Mouse (Mus musculus) midbrain, embryonic 11.5 days (tissue): ENCODE data around the gene Carm1. TPM values are rescaled to one million over a fixed set of nuclear protein-coding genes. Genes with fewer than 3 reads are reported as not detected.

Experiments used
- ATAC-seq: fragments of 200-750 bp; cut with Nextera tagmentation; 2 replicates; pipeline ENCODE4 v1.8.0; 2017; ENCODE audit warnings: moderate TSS enrichment, moderate library complexity; ENCODE audit not compliant: low FRiP score
- DNase-seq: peaks from one replicate; pipeline ENCODE4 v3.0.0; 2015; ENCODE audit warnings: low spot score; ENCODE audit errors: missing footprints
- H3K27ac ChIP-seq: fragments of 300-500 bp; sonication (generic); 2 replicates; pipeline ENCODE4 v1.5.1; 2014; ENCODE audit warnings: low read depth, low read length
- H3K27me3 ChIP-seq: fragments of 300-500 bp; sonication (generic); 2 replicates; pipeline ENCODE4 v1.6.1; 2014; ENCODE audit warnings: mild to moderate bottlenecking, low read length, moderate library complexity, mixed read lengths; ENCODE audit not compliant: control insufficient read depth, insufficient read depth
- H3K36me3 ChIP-seq: fragments of 300-500 bp; sonication (generic); 2 replicates; pipeline ENCODE4 v1.6.1; 2014; ENCODE audit warnings: mild to moderate bottlenecking, low read length, moderate library complexity, mixed read lengths; ENCODE audit not compliant: control insufficient read depth, insufficient read depth
- H3K4me1 ChIP-seq: fragments of 300-500 bp; sonication (generic); 2 replicates; pipeline ENCODE4 v1.6.1; 2014; ENCODE audit warnings: low read length; ENCODE audit not compliant: control insufficient read depth, insufficient read depth
- H3K4me2 ChIP-seq: fragments of 300-500 bp; sonication (generic); 2 replicates; pipeline ENCODE4 v1.6.1; 2014; ENCODE audit warnings: mild to moderate bottlenecking, moderate library complexity
- H3K4me3 ChIP-seq: fragments of 300-500 bp; sonication (generic); 2 replicates; pipeline ENCODE4 v1.5.1; 2014; ENCODE audit warnings: low read depth, low read length
- H3K9ac ChIP-seq: fragments of 300-500 bp; sonication (generic); 2 replicates; pipeline ENCODE4 v1.6.1; 2014; ENCODE audit warnings: low read length
- H3K9me3 ChIP-seq: fragments of 300-500 bp; sonication (generic); 2 replicates; pipeline ENCODE4 v1.6.1; 2016; ENCODE audit warnings: low read length; ENCODE audit not compliant: control insufficient read depth
- WGBS: fragments of 180-500 bp; shearing (Covaris S2); extraction: QIAGEN DNeasy Blood & Tissue Kit; methylation state at CpG from one replicate; pipeline ENCODE4 v1.1.7; 2014; 5-methylcytosine and 5-hydroxymethylcytosine counted together
- polyA plus RNA-seq: library from polyadenylated mRNA; unstranded; fragments of >200 nt; fragmentation: Nextera tagmentation; extraction: Ambion mirVana; gene quantifications from 2 replicates; pipeline ENCODE4 v1.2.1, GENCODE M21; 2014

The Carm1 gene
- polyA plus RNA-seq, 1 experiment from 2014 or later: 63.1 TPM

DNA sequence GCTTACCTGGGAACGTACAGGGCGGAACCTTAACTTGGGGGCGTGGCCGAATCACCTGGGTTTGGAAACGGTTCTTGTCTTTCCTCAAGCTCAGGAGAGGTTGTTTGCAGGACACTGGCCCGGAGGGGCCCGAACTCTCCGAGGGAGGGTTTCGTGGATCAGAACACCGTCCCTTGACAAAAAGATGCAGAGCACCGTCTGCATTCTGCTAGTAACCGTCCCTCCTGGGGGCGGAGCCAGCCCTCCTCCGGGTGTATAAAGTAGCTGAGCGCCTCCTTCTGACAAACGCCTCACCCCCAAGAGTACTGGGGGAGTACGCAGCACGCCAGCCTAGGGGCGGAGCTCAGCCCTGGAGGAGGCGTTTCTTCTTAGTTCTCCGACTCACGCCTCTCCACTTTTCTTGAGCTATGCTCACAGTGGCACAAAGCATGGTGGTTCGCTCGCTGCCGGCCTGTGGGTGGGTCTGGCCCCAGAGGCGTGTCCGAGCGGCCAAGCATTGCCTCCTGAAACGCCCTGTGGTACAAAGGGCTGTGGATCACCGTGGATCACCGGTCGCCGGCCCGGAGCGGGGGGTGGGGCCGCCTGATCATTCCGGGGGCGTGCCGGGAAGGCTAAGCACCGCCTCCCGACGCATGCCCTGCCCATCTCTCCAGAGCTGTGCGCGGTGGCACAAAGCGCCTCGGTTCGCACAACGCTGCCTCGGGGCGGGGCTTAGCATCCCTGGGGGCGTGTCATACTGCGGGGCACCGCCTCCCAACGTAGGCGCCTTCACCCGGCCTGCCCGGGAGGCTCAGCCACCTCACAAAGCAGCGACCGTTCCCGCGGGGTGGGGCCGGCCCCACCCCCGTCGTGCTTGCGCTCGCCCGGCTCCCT is 542 bp upstream of the Carm1 start:
- H3K9me3 ChIP-seq: no peaks in the 10 kb centered on the region
- H3K9ac ChIP-seq: peak overlapping the region; percentile 72
- DNase-seq (peak; percentile 100), ATAC-seq (peak; percentile 95)
- H3K4me2 ChIP-seq: peak overlapping the region; percentile 60
- peaks cover 10% of the 10 kb centered on the region for H3K4me1 ChIP-seq
- under 1% methylated on average over 56 of the region's 67 CpGs for WGBS
- H3K36me3 ChIP-seq: no peaks in the 10 kb centered on the region
- peak overlapping the region; percentile 80 for H3K4me3 ChIP-seq
- peak overlapping the region; percentile 83 for H3K27ac ChIP-seq
- no peaks in the 10 kb centered on the region for H3K27me3 ChIP-seq

DNA sequence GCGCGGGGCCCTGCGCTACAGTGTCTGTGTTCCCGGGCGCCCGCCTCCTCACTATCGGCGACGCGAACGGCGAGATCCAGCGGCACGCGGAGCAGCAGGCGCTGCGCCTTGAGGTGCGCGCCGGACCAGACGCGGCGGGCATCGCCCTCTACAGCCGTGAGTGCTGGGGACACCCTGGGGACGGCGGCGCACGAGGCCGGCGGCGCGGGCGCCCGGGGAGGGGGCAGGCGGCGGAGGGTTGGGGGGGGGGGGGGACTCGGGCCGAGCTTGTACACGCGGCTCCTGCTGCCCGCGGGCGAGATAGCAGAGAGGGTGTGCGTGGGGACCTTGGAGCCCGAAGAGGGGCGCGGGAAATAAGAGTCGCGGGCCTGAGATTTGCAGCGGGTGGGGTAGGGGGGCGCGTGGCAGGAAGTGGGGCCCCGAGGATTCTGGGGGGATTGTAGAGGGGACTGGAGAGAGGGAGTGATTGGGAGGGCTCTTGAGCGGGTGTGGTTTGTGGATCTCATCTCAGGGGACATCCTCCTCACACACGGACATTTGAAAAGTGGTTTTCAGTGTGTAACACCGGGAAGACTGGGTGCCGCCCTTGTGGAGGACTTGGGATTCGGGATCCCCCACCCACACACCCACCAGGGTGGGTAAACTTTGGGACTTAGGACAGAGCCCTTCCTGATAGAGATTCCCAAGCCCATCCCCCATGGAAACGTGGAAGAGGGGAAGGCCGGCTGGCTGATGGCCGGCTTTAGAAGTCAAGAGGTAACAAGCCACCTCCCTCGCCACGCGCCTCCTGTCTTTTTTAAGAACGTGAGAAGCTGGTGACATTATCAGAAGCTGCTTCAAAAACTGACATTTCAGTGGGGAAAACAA is 614 bp downstream of the Carm1 start:
- Histone ChIP-seq H3K4me2 (peak overlapping the region; percentile 68), H3K9me3 (no peaks in the 10 kb centered on the region), H3K27me3 (no peaks in the 10 kb centered on the region), H3K36me3 (no peaks in the 10 kb centered on the region), H3K4me3 (peak overlapping the region; percentile 80), H3K9ac (peak overlapping the region; percentile 95), H3K4me1 (peaks cover 10% of the 10 kb centered on the region), H3K27ac (peak overlapping the region; percentile 96)
- peak; percentile 43 for ATAC-seq
- peak; percentile 95 for DNase-seq
- under 1% methylated on average over 50 of the region's 66 CpGs for WGBS

DNA sequence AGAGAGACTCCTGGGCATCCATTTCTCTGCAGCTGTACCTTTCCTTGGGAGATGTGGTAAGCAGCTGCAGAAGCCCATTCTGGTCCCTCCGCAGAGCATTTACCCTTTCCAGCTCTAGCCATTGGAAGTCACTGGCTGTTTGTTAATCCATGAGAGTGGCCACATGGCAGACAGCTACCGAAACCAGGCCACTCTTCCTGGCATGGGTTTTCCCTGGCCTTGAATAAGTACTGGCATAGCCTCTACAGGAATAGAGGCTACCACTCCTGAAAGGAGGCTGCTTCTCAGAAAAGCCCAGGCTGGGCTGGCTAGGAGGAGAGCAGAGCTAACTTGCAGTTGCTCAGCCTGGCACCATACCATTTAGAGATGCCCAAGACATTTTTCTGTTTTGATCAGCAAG is 4.4 kb downstream of the Carm1 start:
- no peaks in the 10 kb centered on the region for H3K9me3 ChIP-seq
- peaks cover 10% of the 10 kb centered on the region for H3K4me1 ChIP-seq
- H3K4me3 ChIP-seq: no peak overlapping the region
- no peak for ATAC-seq
- WGBS: 98% methylated on average over 2 of the region's 2 CpGs
- no peak overlapping the region for H3K27ac ChIP-seq
- H3K9ac ChIP-seq: no peak overlapping the region
- H3K27me3 ChIP-seq: no peaks in the 10 kb centered on the region
- H3K4me2 ChIP-seq: no peak overlapping the region
- no peaks in the 10 kb centered on the region for H3K36me3 ChIP-seq
- DNase-seq: no peak

DNA sequence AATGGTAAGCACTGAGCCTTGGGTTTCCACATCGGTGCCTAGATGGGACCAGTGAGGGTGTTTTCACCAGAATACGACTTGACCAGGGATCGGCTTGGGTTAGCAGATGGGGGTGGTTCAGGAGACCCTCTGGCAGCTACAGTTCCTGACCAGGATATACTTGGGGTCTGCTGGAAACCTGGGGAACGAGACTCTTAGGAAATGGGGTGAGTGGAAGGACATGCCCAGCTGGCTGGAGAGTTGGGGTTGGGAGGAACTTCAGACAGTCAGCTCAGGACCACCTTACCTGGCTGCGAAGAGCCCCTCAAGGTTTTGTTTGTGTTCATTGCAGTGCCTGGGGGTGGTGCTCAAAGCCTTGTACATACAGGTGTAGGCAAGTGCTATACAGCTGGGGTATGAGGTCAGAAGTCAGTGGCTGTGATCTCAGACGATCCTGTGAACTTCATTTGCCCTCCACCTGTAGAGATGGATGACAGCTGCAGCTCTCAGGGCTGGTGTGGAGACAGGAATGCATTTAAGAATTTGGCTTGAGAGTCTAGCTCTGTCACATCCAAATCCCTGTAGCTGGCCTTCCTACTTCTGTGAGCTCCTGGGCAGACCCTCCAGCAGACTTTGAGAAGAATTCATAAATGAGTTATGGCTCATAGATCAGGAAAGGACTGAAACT is 7.0 kb downstream of the Carm1 start:
- WGBS: 88% methylated on average over 6 of the region's 6 CpGs
- Histone ChIP-seq H3K36me3 (no peaks in the 10 kb centered on the region), H3K27me3 (no peaks in the 10 kb centered on the region), H3K4me3 (no peak overlapping the region), H3K27ac (no peak overlapping the region), H3K4me2 (no peak overlapping the region), H3K4me1 (no peaks in the 10 kb centered on the region), H3K9ac (no peak overlapping the region), H3K9me3 (no peaks in the 10 kb centered on the region)
- DNase-seq (no peak), ATAC-seq (no peak)

DNA sequence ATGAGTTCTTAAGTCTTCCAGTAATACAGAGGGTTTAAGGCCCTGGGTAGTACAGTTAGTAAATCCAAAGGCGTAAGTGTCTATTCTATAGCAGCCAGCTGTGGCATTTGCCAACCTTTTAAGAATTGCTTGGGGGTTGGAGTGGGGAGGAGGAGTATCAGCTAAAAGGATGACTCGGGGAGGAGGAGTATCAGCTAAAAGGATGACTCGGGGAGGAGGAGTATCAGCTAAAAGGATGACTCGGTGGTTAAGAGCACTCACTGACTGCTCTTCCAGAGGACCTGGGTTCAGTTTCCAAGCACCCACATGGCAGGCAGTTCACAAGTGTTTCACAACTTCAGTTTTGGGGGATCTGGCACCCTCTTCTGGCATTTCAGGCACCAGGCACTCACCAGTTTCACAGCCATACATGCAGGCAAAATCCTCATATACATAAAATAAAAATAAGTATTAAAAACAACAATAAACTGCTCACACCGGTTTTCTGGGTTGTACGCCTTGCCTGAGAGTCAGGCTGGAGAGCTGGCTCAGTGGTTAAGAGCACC is 8.6 kb downstream of the Carm1 start:
- no peak for ATAC-seq
- WGBS: 90% methylated on average over 6 of the region's 6 CpGs

DNA sequence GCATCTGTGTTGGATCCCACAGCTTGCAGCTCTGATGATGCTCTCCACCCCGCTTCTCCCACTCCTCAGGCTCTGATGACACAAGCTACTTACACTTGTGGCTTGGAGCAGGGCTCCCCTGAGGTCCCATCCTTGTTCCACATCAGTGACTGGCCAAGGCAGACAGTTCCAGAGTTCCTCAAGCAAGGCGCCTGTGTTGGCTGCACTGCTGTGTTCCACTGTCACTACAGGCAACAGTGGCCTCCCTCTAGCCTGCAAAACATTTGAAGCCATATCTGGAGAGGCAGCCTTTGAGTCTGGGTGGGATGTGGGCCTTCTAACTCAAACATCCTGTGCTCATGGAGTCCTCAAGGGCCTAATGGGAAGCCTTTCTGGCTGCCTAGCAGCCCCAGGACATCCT is 10.3 kb downstream of the Carm1 start:
- H3K27me3 ChIP-seq: no peaks in the 10 kb centered on the region
- H3K4me3 ChIP-seq: no peak overlapping the region
- H3K9me3 ChIP-seq: no peaks in the 10 kb centered on the region
- no peaks in the 10 kb centered on the region for H3K4me1 ChIP-seq
- no peaks in the 10 kb centered on the region for H3K36me3 ChIP-seq
- DNase-seq (no peak), ATAC-seq (no peak)
- H3K4me2 ChIP-seq: no peak overlapping the region
- no peak overlapping the region for H3K9ac ChIP-seq
- 86% methylated on average over 2 of the region's 2 CpGs for WGBS
- no peak overlapping the region for H3K27ac ChIP-seq

More for the DNA sequence above, 8.6 kb downstream of the Carm1 start:
- H3K27me3 ChIP-seq: no peaks in the 10 kb centered on the region
- no peak overlapping the region for H3K9ac ChIP-seq
- H3K4me2 ChIP-seq: no peak overlapping the region
- H3K4me1 ChIP-seq: no peaks in the 10 kb centered on the region
- peak; percentile 23 for DNase-seq
- H3K27ac ChIP-seq: no peak overlapping the region
- no peaks in the 10 kb centered on the region for H3K36me3 ChIP-seq
- H3K9me3 ChIP-seq: no peaks in the 10 kb centered on the region
- no peak overlapping the region for H3K4me3 ChIP-seq

DNA sequence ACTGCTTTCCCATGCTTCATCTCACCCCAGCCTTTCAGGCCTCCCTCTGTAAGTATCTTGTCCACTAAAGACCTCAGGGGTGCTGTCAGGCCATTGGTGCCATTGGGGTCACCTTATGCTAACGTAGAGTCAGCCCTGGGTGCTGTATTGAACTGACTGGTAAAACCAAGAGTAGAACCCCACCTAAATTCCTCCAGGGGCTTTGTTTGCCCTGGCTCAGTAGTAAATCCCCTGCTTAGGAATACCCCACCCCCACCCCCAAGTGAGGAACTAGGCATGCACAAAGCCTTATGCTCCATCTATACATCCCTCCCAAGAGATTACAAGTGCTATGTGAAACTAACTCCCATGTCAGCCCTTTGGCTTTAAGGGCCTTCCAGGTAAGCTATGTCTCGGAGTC is 10.9 kb downstream of the Carm1 start:
- Histone ChIP-seq H3K27ac (no peak overlapping the region), H3K9ac (no peak overlapping the region), H3K36me3 (no peaks in the 10 kb centered on the region), H3K4me1 (no peaks in the 10 kb centered on the region), H3K4me3 (no peak overlapping the region), H3K9me3 (no peaks in the 10 kb centered on the region), H3K4me2 (no peak overlapping the region), H3K27me3 (no peaks in the 10 kb centered on the region)
- WGBS: 91% methylated on average over 2 of the region's 2 CpGs
- DNase-seq (no peak), ATAC-seq (no peak)

DNA sequence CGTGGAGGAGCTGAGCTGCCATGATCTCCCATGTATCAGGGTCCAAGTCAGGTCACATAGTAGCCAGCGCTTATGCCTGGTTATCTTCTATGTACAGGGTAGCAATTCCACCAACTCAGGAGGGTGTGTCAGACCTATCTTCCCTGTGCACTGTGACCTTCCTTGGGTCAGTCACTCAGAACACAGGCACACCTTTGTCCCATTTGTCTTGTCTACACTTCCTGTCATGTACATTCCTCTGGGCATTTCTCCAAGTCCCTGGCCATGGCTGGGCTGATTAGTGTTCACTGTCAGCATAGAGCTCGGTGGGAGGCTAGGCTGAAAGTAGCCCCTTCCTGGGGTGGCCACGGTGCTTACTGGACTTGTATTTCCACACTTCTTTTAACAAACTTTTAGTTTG is 11.7 kb downstream of the Carm1 start:
- Histone ChIP-seq H3K27ac (no peak overlapping the region), H3K4me2 (no peak overlapping the region), H3K4me3 (no peak overlapping the region), H3K36me3 (no peaks in the 10 kb centered on the region), H3K9me3 (no peaks in the 10 kb centered on the region), H3K4me1 (no peaks in the 10 kb centered on the region), H3K9ac (no peak overlapping the region), H3K27me3 (no peaks in the 10 kb centered on the region)
- DNase-seq: peak; percentile 8
- no peak for ATAC-seq
- 91% methylated on average over 4 of the region's 4 CpGs for WGBS
